Mouse (Mus musculus) intestine, embryonic 14.5 days (tissue): ENCODE measurements around the gene Riok2. TPM values are rescaled to one million over a fixed set of nuclear protein-coding genes. Genes with fewer than 3 reads are reported as not detected.

Source experiments
- ATAC-seq: fragments of 200-750 bp; cut with Nextera tagmentation; replicated peaks from 2 replicates; pipeline ENCODE4 v1.8.0; 2017; ENCODE audit warnings: low read depth, moderate number of reproducible peaks, moderate TSS enrichment, moderate library complexity; ENCODE audit not compliant: low FRiP score, low TSS enrichment
- DNase-seq: peaks from one replicate; pipeline ENCODE4 v3.0.0-alpha.2; 2018; ENCODE audit warnings: low spot score
- H3K27ac ChIP-seq: fragments of 300-500 bp; sonication (generic); 2 replicates; pipeline ENCODE4 v1.5.1; 2014; ENCODE audit warnings: low read depth, mild to moderate bottlenecking, control low read depth
- H3K27me3 ChIP-seq: fragments of 300-500 bp; sonication (generic); replicated peaks from 2 replicates; pipeline ENCODE4 v1.6.1; 2014; ENCODE audit warnings: low read length, control low read depth; ENCODE audit not compliant: control insufficient read depth, insufficient read depth
- H3K36me3 ChIP-seq: fragments of 300-500 bp; sonication (generic); 2 replicates; pipeline ENCODE4 v1.6.1; 2014; ENCODE audit warnings: low read length, control low read depth; ENCODE audit not compliant: control insufficient read depth, insufficient read depth
- H3K4me1 ChIP-seq: fragments of 300-500 bp; sonication (generic); replicated peaks from 2 replicates; pipeline ENCODE4 v1.6.1; 2014; ENCODE audit warnings: low read length, control low read depth, mixed read lengths; ENCODE audit not compliant: control insufficient read depth, insufficient read depth
- H3K4me2 ChIP-seq: fragments of 300-500 bp; sonication (generic); 2 replicates; pipeline ENCODE4 v1.6.1; 2014; ENCODE audit warnings: low read length
- H3K4me3 ChIP-seq: fragments of 300-500 bp; sonication (generic); 2 replicates; pipeline ENCODE4 v1.5.1; 2014; ENCODE audit warnings: low read depth, low read length, control low read depth, mixed read lengths
- H3K9ac ChIP-seq: fragments of 300-500 bp; sonication (generic); 2 replicates; pipeline ENCODE4 v1.6.1; 2014; ENCODE audit warnings: mild to moderate bottlenecking, low read length
- H3K9me3 ChIP-seq: fragments of 300-500 bp; sonication (generic); 2 replicates; pipeline ENCODE4 v1.6.1; 2016; ENCODE audit warnings: low read length, control low read depth; ENCODE audit not compliant: control insufficient read depth
- WGBS: fragments of 180-500 bp; shearing (Covaris S2); extraction: QIAGEN DNeasy Blood & Tissue Kit; methylation state at CpG from one replicate; pipeline ENCODE4 v1.1.7; 2014; 5-methylcytosine and 5-hydroxymethylcytosine counted together
- polyA plus RNA-seq: library from polyadenylated mRNA; unstranded; fragments of >200 nt; fragmentation: Nextera tagmentation; extraction: Ambion mirVana; gene quantifications from 2 replicates; pipeline ENCODE4 v1.2.1, GENCODE M21; 2014

Gene Riok2
- polyA plus RNA-seq, 1 experiment from 2014 or later = 29.1 TPM

DNA sequence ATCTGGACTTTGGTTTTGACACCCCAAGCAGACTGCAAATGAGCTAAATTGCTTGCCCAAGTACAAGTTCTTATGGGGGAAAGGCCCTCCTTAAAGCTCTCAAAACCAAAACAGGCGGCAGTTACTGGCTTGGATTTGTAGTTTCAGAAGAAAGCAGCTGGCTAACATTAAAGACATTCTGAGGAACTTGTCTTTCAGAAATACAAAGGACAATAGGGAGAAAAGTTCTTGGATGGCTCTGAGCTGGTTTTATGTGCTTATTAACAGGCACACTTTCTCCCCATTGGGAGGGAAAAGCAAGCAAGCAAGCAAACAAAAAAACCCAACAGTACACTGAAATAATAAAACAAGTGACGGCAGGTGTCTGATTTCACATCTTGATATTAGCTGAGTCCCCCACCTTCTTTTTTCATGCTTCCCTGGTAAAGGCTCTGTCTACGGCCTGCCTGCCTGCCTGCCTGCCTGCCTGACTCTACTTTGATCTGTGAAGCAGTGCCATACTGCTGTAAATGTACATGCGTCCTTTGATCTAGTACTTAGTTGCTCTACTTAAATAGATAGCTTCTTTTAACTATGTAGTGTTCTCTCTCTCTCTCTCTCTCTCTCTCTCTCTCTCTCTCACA lies 67.9 kb downstream of the Riok2 start:
- 61% methylated on average over 4 of the region's 4 CpGs for WGBS
- H3K9ac ChIP-seq = no peak overlapping the region
- H3K4me1 ChIP-seq = no peaks in the 10 kb centered on the region
- no peak overlapping the region for H3K27ac ChIP-seq
- no peak overlapping the region for H3K4me2 ChIP-seq
- H3K9me3 ChIP-seq = no peaks in the 10 kb centered on the region
- ATAC-seq (no peak), DNase-seq (no peak)
- no peaks in the 10 kb centered on the region for H3K36me3 ChIP-seq
- H3K27me3 ChIP-seq = no peaks in the 10 kb centered on the region
- H3K4me3 ChIP-seq = no peak overlapping the region

DNA sequence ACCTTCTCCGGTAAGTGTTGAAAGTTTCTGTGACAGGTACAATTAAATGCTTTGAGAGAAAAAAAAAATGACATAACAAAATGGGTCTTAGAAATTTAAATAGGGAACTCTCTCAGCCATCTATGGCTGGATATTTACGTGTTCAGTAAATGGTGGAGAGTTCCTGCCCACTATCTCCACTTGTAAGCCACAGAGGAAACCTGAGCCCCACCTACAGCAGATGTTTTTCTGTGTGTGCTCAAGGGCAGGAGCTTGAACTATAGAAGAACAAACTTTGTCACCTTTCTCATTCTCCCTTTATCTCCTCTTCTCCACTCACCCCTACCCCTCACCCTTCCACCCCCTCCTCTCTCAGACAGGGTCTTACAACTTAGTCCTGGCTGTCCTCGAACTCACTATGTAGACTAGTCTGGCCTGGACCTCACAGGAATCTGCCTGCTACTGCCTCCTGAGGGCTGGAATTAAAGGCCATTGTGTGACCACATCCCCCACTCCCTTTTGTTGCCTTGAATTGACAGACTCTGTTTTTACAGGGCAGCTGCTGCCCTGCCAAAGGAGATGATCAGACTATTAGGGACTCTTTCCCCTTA lies 70.3 kb downstream of the Riok2 start:
- ATAC-seq (no peak), DNase-seq (no peak)
- Histone ChIP-seq H3K4me3 (no peak overlapping the region), H3K4me2 (no peak overlapping the region), H3K36me3 (no peaks in the 10 kb centered on the region), H3K9ac (no peak overlapping the region), H3K9me3 (no peaks in the 10 kb centered on the region), H3K27me3 (no peaks in the 10 kb centered on the region), H3K4me1 (peaks cover 9% of the 10 kb centered on the region), H3K27ac (no peak overlapping the region)
- 70% methylated on average over 3 of the region's 3 CpGs for WGBS

Other genes starting within 250 kb of the Riok2 start
- 4.1 and 5.8 TPM in 2 replicates for gene Lix1, start 28.4 kb downstream of the Riok2 start, polyA plus RNA-seq